Mouse (Mus musculus): ENCODE results near the gene Mettl27.

DNA sequence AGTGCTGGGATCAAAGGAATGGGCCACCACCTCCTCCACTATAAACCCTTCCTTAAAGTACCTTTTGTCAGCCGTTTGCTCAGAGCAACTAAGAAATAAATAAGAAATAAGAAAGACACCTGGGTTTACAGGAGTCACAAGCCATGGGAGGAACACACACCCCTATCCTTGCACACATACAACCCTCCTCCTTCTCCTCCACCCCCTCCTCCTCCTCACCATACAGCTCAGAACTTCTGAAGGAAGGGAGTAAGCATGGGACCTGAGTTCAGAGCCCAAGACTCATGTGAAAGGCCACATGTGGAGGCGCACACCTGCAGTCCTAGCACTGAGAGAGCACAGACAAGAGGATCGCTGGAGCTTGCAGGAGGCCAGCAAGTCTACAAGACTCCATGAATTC, 18.8 kb upstream of the Mettl27 start:
- TF ChIP-seq CTCF (conservative IDR thresholded peaks at IDR 0.05; ENCODE audit: low read length) (no peak), POU5F1 (IDR thresholded peaks at IDR 0.05; ENCODE audit: borderline replicate concordance, low read length) (no peak)
